Mouse (Mus musculus): ENCODE data around the gene Syt16. TPM values are rescaled to one million over a fixed set of nuclear protein-coding genes. Genes with fewer than 3 reads are reported as not detected.

Syt16 gene
- total RNA-seq, 1 experiment, result 0.22 TPM

GRCm38 (mm10) chr12:74303418-74304294 lies 306.2 kb downstream of the Syt16 start:
- Histone ChIP-seq H3K4me1 (ENCODE audit: control insufficient read depth in 2 of 2, insufficient read depth in 2 of 2, low read length in 2 of 2, poor library complexity in 1 of 2) (no peaks in the 10 kb centered on the region), H3K9me3 (ENCODE audit: control insufficient read depth, insufficient read depth, low read depth, low read length) (no peaks in the 10 kb centered on the region), H3K36me3 (ENCODE audit: control insufficient read depth, insufficient read depth, low read length, poor library complexity, severe bottlenecking) (no peaks in the 10 kb centered on the region), H3K4me3 (ENCODE audit: insufficient read depth in 1 of 2, low read depth in 1 of 2, low read length in 2 of 2, poor library complexity in 1 of 2, severe bottlenecking in 1 of 2) (no peak overlapping the region), H3K27ac (ENCODE audit: insufficient read depth, low read depth, low read length, poor library complexity, severe bottlenecking) (no peak overlapping the region), H3K9ac (ENCODE audit: insufficient read depth, low read depth, low read length, poor library complexity, severe bottlenecking) (no peak overlapping the region)
- DNase-seq (ENCODE audit: low read depth, low spot score), result no peak
- TF ChIP-seq HCFC1 (IDR thresholded peaks at IDR 0.05; ENCODE audit: borderline replicate concordance, insufficient read depth, low read length) (no peak), ZC3H11A (IDR thresholded peaks at IDR 0.05; ENCODE audit: borderline replicate concordance, low read depth, low read length) (no peak), ZNF384 (IDR thresholded peaks at IDR 0.05; ENCODE audit: low read depth, low read length) (no peak), CHD2 (IDR thresholded peaks at IDR 0.05; ENCODE audit: low read depth, low read length) (no peak), MAFK (IDR thresholded peaks at IDR 0.05; ENCODE audit: insufficient read depth, low read depth, low read length) (no peak)
- in situ Hi-C loops (cut with MboI; ENCODE audit: low sequenced_read_pairs in 2 of 2, unreplicated experiment in 2 of 2), result no loop called here

DNA sequence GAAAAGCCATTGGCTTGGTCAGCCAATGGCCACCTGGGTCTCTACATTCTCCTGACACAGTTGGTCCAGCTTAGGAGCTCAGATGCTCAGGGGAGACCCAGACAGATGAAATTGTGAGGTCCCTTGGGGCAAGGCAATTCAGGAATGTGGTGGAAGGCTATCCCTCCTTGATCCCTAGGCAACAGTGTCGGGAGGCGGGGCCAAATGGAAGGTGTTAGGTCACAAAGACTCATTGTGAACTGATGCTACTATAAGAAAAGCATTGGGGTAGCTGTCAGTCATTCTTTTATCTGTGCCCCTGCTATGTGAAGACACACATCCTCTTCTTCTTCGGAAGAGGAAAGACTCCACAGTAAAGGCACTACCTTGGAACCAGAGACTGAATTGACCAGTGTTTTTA lies 315.1 kb downstream of the Syt16 start:
- Histone ChIP-seq H3K9ac (ENCODE audit: insufficient read depth, low read depth, low read length, poor library complexity, severe bottlenecking) (no peak overlapping the region), H3K36me3 (ENCODE audit: control insufficient read depth, insufficient read depth, low read length, poor library complexity, severe bottlenecking) (no peaks in the 10 kb centered on the region), H3K4me3 (ENCODE audit: insufficient read depth in 1 of 2, low read depth in 1 of 2, low read length in 2 of 2, poor library complexity in 1 of 2, severe bottlenecking in 1 of 2) (no peak overlapping the region), H3K4me1 (ENCODE audit: control insufficient read depth in 2 of 2, insufficient read depth in 2 of 2, low read length in 2 of 2, poor library complexity in 1 of 2) (0 out of 4 replicates have a peak, but pooled peaks cover 0 to 4% of the 10 kb centered on the region in 2 experiments), H3K27ac (ENCODE audit: insufficient read depth, low read depth, low read length, poor library complexity, severe bottlenecking) (no peak overlapping the region), H3K9me3 (ENCODE audit: control insufficient read depth, insufficient read depth, low read depth, low read length) (no peaks in the 10 kb centered on the region)
- TF ChIP-seq MAFK (IDR thresholded peaks at IDR 0.05; ENCODE audit: insufficient read depth, low read depth, low read length) (no peak), HCFC1 (IDR thresholded peaks at IDR 0.05; ENCODE audit: borderline replicate concordance, insufficient read depth, low read length) (no peak), ZC3H11A (IDR thresholded peaks at IDR 0.05; ENCODE audit: borderline replicate concordance, low read depth, low read length) (no peak), CHD2 (IDR thresholded peaks at IDR 0.05; ENCODE audit: low read depth, low read length) (no peak), ZNF384 (IDR thresholded peaks at IDR 0.05; ENCODE audit: low read depth, low read length) (no peak)
- no peak for DNase-seq (ENCODE audit: low read depth, low spot score)
- in situ Hi-C loops (cut with MboI; ENCODE audit: low sequenced_read_pairs in 2 of 2, unreplicated experiment in 2 of 2), result no loop called here

DNA sequence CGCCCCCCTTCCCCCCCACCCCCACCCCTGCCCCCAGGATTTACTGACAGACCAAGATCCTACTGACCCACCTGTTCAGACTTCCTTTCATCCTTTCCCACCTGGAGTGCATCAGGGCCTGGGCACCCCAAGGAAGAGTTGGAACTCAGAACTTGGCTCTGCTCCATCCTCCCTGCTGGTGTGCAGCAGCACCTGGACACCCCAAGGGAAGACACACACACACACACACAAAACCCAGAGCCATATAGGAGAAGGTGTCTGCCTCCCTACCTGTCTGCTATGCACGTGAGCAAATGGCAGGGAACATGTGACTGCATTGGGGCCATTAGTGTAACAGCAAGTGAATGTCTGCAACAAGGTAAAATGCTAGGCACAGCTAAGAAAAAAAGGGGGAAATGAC lies 317.8 kb downstream of the Syt16 start:
- TF ChIP-seq CHD2 (IDR thresholded peaks at IDR 0.05; ENCODE audit: low read depth, low read length), result no peak
- TF ChIP-seq ZC3H11A (IDR thresholded peaks at IDR 0.05; ENCODE audit: borderline replicate concordance, low read depth, low read length), result no peak
- TF ChIP-seq ZNF384 (IDR thresholded peaks at IDR 0.05; ENCODE audit: low read depth, low read length), result no peak
- no peak for TF ChIP-seq MAFK (IDR thresholded peaks at IDR 0.05; ENCODE audit: insufficient read depth, low read depth, low read length)
- no peak for TF ChIP-seq HCFC1 (IDR thresholded peaks at IDR 0.05; ENCODE audit: borderline replicate concordance, insufficient read depth, low read length)
- 0 out of 4 replicates have a peak, but pooled peaks cover 0 to 4% of the 10 kb centered on the region in 2 experiments for H3K4me1 ChIP-seq (ENCODE audit: control insufficient read depth in 2 of 2, insufficient read depth in 2 of 2, low read length in 2 of 2, poor library complexity in 1 of 2)

DNA sequence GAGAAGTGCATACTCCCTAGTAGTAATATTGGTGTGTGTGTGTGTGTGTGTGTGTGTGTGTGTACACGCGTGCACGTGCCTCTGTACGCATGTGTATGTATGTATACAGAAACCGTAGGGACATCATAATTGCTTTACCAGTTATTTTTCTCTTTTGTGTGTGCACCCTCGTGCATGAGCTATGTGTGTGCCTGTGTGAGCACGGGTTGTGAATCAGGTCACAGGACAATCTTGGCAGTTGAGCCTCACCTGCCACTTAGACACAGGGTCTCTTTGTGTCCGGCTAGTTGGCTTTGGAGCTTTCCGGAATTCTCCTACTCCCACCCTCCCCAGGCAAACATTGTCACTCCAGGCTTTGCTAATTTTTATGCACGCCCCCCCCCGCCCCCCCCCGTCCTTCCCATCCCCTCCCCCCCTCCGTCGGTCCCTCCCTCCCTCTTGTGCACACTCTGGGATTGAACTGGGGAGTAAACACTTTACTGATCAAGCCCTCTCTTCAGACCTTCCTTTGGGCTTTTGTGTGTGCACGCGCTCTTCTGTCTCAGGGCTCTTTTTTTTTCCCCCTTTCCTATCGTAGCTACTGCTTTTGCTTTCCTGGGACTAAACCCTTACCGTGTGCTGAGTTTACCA lies 319.0 kb downstream of the Syt16 start, which contains the start of gene Gm11042:
Gene Gm11042, minus strand, starts transcription at position 51 of the 630 bp plus-strand sequence.
- in situ Hi-C loops (cut with MboI; ENCODE audit: low sequenced_read_pairs in 2 of 2, unreplicated experiment in 2 of 2), result no loop called here
- H3K9ac ChIP-seq (ENCODE audit: insufficient read depth, low read depth, low read length, poor library complexity, severe bottlenecking), result peak within 1 kb of the TSS; percentile 26

More for the DNA sequence above, 317.8 kb downstream of the Syt16 start:
- H3K36me3 ChIP-seq (ENCODE audit: control insufficient read depth, insufficient read depth, low read length, poor library complexity, severe bottlenecking), result no peaks in the 10 kb centered on the region
- in situ Hi-C loops (cut with MboI; ENCODE audit: low sequenced_read_pairs in 2 of 2, unreplicated experiment in 2 of 2), result no loop called here
- H3K9ac ChIP-seq (ENCODE audit: insufficient read depth, low read depth, low read length, poor library complexity, severe bottlenecking), result no peak overlapping the region
- H3K9me3 ChIP-seq (ENCODE audit: control insufficient read depth, insufficient read depth, low read depth, low read length), result no peaks in the 10 kb centered on the region
- no peak for DNase-seq (ENCODE audit: low read depth, low spot score)
- no peak overlapping the region for H3K4me3 ChIP-seq (ENCODE audit: insufficient read depth in 1 of 2, low read depth in 1 of 2, low read length in 2 of 2, poor library complexity in 1 of 2, severe bottlenecking in 1 of 2)
- no peak overlapping the region for H3K27ac ChIP-seq (ENCODE audit: insufficient read depth, low read depth, low read length, poor library complexity, severe bottlenecking)

More for the DNA sequence above, 319.0 kb downstream of the Syt16 start, which contains the start of gene Gm11042:
- Histone ChIP-seq H3K27ac (ENCODE audit: insufficient read depth, low read depth, low read length, poor library complexity, severe bottlenecking) (peak within 1 kb of the TSS; percentile 24; the same call in 1 of the 2 replicates), H3K9me3 (ENCODE audit: control insufficient read depth, insufficient read depth, low read depth, low read length) (no peaks in the 10 kb centered on the region), H3K4me3 (ENCODE audit: insufficient read depth in 1 of 2, low read depth in 1 of 2, low read length in 2 of 2, poor library complexity in 1 of 2, severe bottlenecking in 1 of 2) (peak within 1 kb of the TSS; percentile 54 to 70), H3K36me3 (ENCODE audit: control insufficient read depth, insufficient read depth, low read length, poor library complexity, severe bottlenecking) (no peaks in the 10 kb centered on the region), H3K4me1 (ENCODE audit: control insufficient read depth in 2 of 2, insufficient read depth in 2 of 2, low read length in 2 of 2, poor library complexity in 1 of 2) (peaks cover 0 to 5% of the 10 kb centered on the region in 2 experiments; a peak in 1 of 4 replicates)
- TF ChIP-seq ZNF384 (IDR thresholded peaks at IDR 0.05; ENCODE audit: low read depth, low read length) (0 out of 2 replicates have a peak, but pooled peaks have one; percentile 26), CHD2 (IDR thresholded peaks at IDR 0.05; ENCODE audit: low read depth, low read length) (no peak)
- DNase-seq (ENCODE audit: low read depth, low spot score), result no peak
